In the genomic region with DNA sequence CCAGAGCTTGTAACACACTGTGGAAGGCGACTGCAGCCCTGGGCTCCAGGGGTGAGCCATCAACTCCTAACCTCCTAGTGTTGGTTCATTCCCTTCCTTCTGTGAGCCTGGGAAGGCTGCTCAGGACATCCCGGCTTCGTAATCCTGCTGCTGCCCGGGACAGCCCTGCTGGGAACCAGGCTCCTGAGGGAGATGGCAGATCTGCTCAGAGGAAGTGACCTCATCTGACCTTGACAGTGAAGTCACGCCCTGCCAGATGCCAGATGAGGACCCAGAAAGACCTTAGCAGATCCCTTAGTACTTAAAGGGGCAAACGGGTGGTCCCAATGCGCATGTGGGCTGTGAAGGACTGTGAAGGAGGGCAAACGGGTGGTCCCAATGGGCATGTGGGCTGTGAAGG, we compare ENCODE assay signal across 31 mouse cellular contexts. TPM values are rescaled to one million over a fixed set of nuclear protein-coding genes. Genes with fewer than 3 reads are reported as not detected.
A peak's percentile ranks its signal among the peaks of the same experiment; 100 is the strongest.
DNase-seq lines count a peak whose midpoint lies in the region; ATAC-seq and TF ChIP-seq lines count a peak whose summit lies in the region.
"Had no signal": no experiment of that assay in that cellular context is flagged by ENCODE, and none has a peak within 500 bp of the region (broad histone marks: within the 10 kb centered on the region; RNA-seq: fewer than 3 reads in every experiment).

No protein-coding gene starts in this region.

- H3K4me2 ChIP-seq in hindbrain, postnatal 0 days (ENCODE audit: low read depth, low read length) = no peak overlapping the region
- H3K4me2 ChIP-seq: embryonic facial prominence, embryonic 15.5 days; heart, embryonic 13.5 days; hindbrain, embryonic 12.5 days; midbrain, embryonic 15.5 days had no signal

- H3K27me3 ChIP-seq in hindbrain, embryonic 10.5 days (ENCODE audit: insufficient read depth, poor library complexity, severe bottlenecking) = no peaks in the 10 kb centered on the region
- H3K27me3 ChIP-seq in hindbrain, postnatal 0 days (ENCODE audit: insufficient read depth, low read length) = no peaks in the 10 kb centered on the region
- H3K27me3 ChIP-seq: embryonic facial prominence, embryonic 15.5 days; hindbrain, embryonic 12.5 days; midbrain, embryonic 15.5 days; Patski had no signal

- no peak for TF ChIP-seq CTCF in gastrocnemius, adult 2 months (IDR thresholded peaks at IDR 0.05)
- TF ChIP-seq CTCF in hindbrain, postnatal 0 days (IDR thresholded peaks at IDR 0.05; ENCODE audit: low read depth) = no peak

- H3K9me3 ChIP-seq in hindbrain, embryonic 10.5 days = no peaks in the 10 kb centered on the region
- no peaks in the 10 kb centered on the region for H3K9me3 ChIP-seq in hindbrain, postnatal 0 days (ENCODE audit: low read length)
- H3K9me3 ChIP-seq: embryonic facial prominence, embryonic 15.5 days; heart, embryonic 13.5 days; hindbrain, embryonic 12.5 days; midbrain, embryonic 15.5 days had no signal

- no peaks in the 10 kb centered on the region for H3K36me3 ChIP-seq in hindbrain, embryonic 10.5 days
- H3K36me3 ChIP-seq in hindbrain, postnatal 0 days (ENCODE audit: insufficient read depth, low read length) = no peaks in the 10 kb centered on the region
- H3K36me3 ChIP-seq: embryonic facial prominence, embryonic 15.5 days; heart, embryonic 13.5 days; hindbrain, embryonic 12.5 days; midbrain, embryonic 15.5 days had no signal

- intact Hi-C loops in gastrocnemius, adult 2 months (cut with DNase I) = no loop called here

- no peak overlapping the region for H3K4me3 ChIP-seq in gastrocnemius, adult 2 months
- H3K4me3 ChIP-seq in hindbrain, embryonic 10.5 days = no peak overlapping the region
- no peak overlapping the region for H3K4me3 ChIP-seq in hindbrain, postnatal 0 days (ENCODE audit: low read length)
- H3K4me3 ChIP-seq: embryonic facial prominence, embryonic 15.5 days; heart, embryonic 13.5 days; hindbrain, embryonic 12.5 days; midbrain, embryonic 15.5 days; myocyte had no signal

- WGBS in hindbrain, embryonic 10.5 days = 63% methylated on average over 8 of the region's 8 CpGs
- WGBS in hindbrain, postnatal 0 days = 76% methylated on average over 8 of the region's 8 CpGs

- ATAC-seq in hindbrain, postnatal 0 days = no peak
- ATAC-seq: forebrain, postnatal 0 days; inflammation-experienced regulatory T-cells, adult 6 months; midbrain, embryonic 15.5 days; Patski had no signal

- no peak overlapping the region for H3K27ac ChIP-seq in gastrocnemius, adult 2 months
- 0 out of 2 replicates have a peak overlapping the region, but pooled peaks have one; percentile 35 for H3K27ac ChIP-seq in hindbrain, embryonic 10.5 days
- no peak overlapping the region for H3K27ac ChIP-seq in hindbrain, postnatal 0 days
- H3K27ac ChIP-seq: embryonic facial prominence, embryonic 15.5 days; heart, embryonic 13.5 days; hindbrain, embryonic 12.5 days; macrophage; midbrain, embryonic 15.5 days had no signal

- H3K4me1 ChIP-seq in hindbrain, embryonic 10.5 days (replicated peaks) = peaks cover 19% of the 10 kb centered on the region
- no peaks in the 10 kb centered on the region for H3K4me1 ChIP-seq in hindbrain, postnatal 0 days (ENCODE audit: insufficient read depth, low read length)
- H3K4me1 ChIP-seq: midbrain, embryonic 15.5 days had no signal

- peak; percentile 56 for DNase-seq in gastrocnemius, adult 2 months
- no peak for DNase-seq in gastrocnemius, postnatal 4 days (ENCODE audit: low spot score in 2 of 2)
- no peak for DNase-seq in hindbrain, embryonic 10.5 days (ENCODE audit: low spot score)
- DNase-seq in hindbrain, postnatal 0 days (ENCODE audit: low spot score) = no peak
- peak; percentile 22 for DNase-seq in retina, postnatal 1 day
- DNase-seq in retina, embryonic 14.5 days (ENCODE audit: low spot score) = no peak
- DNase-seq in cerebellum, postnatal 36 days = no peak
- DNase-seq: adrenal gland, adult 8-10 months; B cell, adult 2 months; cerebellum, postnatal 10 days; forebrain, postnatal 0 days; kidney, adult 2 months; kidney, postnatal 10 days; liver; right cerebral cortex, postnatal 14 days; thymus, postnatal 36 days had no signal

- no peak overlapping the region for H3K9ac ChIP-seq in hindbrain, postnatal 0 days (replicated peaks; ENCODE audit: low read length)
- H3K9ac ChIP-seq: embryonic facial prominence, embryonic 15.5 days; forebrain, postnatal 0 days; heart, embryonic 13.5 days; hindbrain, embryonic 12.5 days; midbrain, embryonic 15.5 days had no signal

RNA-seq across cellular contexts. Expression of a gene that starts 24.2 kb away (rescaled TPM):
- total RNA-seq in gastrocnemius, adult 2 months (2021) = under 1 TPM; 0.33 to 0.61 TPM
- total RNA-seq in gastrocnemius, postnatal 4 days (2021) = 1 to 10 TPM; 2.9 to 3.2 TPM
- 2.7 and 3.4 TPM in 2 replicates for polyA plus RNA-seq in hindbrain, embryonic 10.5 days (2016; fragmentation: Nextera tagmentation; extraction: Ambion mirVana)
- total RNA-seq in hindbrain, postnatal 0 days (2014; rRNA removed) = 5.8 and 6.8 TPM in 2 replicates
- 4.4 and 4.8 TPM in 2 replicates for polyA plus RNA-seq in hindbrain, postnatal 0 days (2015; fragmentation: Nextera tagmentation; extraction: Ambion mirVana)

RNA-seq across cellular contexts. Expression of a gene that starts 27.3 kb away (rescaled TPM):
- not detected for total RNA-seq in gastrocnemius, adult 2 months (2021)
- total RNA-seq in gastrocnemius, postnatal 4 days (2021) = not detected
- not detected in 2 replicates for polyA plus RNA-seq in hindbrain, embryonic 10.5 days (2016; fragmentation: Nextera tagmentation; extraction: Ambion mirVana)
- not detected in 2 replicates for total RNA-seq in hindbrain, postnatal 0 days (2014; rRNA removed)
- not detected in 2 replicates for polyA plus RNA-seq in hindbrain, postnatal 0 days (2015; fragmentation: Nextera tagmentation; extraction: Ambion mirVana)
- total RNA-seq: adrenal gland, adult 8-10 months; forebrain, postnatal 0 days; layer of hippocampus, adult 8-10 months; left cerebral cortex, postnatal 36 days had no signal
- polyA plus RNA-seq: brain, embryonic 14.5 days; embryonic facial prominence, embryonic 15.5 days; forebrain, postnatal 0 days; heart, embryonic 13.5 days; hindbrain, embryonic 12.5 days; liver, embryonic 16.5 days; macrophage; midbrain, embryonic 15.5 days; neural tube, embryonic 14.5 days; Patski; stomach, embryonic 14.5 days had no signal

RNA-seq across cellular contexts. Expression of a gene that starts 29.5 kb away (rescaled TPM):
- not detected for total RNA-seq in gastrocnemius, adult 2 months (2021)
- not detected for total RNA-seq in gastrocnemius, postnatal 4 days (2021)
- polyA plus RNA-seq in hindbrain, embryonic 10.5 days (2016; fragmentation: Nextera tagmentation; extraction: Ambion mirVana) = not detected in 2 replicates
- total RNA-seq in hindbrain, postnatal 0 days (2014; rRNA removed) = not detected in 2 replicates
- not detected in 2 replicates for polyA plus RNA-seq in hindbrain, postnatal 0 days (2015; fragmentation: Nextera tagmentation; extraction: Ambion mirVana)
- total RNA-seq: adrenal gland, adult 8-10 months; forebrain, postnatal 0 days; layer of hippocampus, adult 8-10 months; left cerebral cortex, postnatal 36 days had no signal
- polyA plus RNA-seq: brain, embryonic 14.5 days; embryonic facial prominence, embryonic 15.5 days; forebrain, postnatal 0 days; heart, embryonic 13.5 days; hindbrain, embryonic 12.5 days; inflammation-experienced regulatory T-cells, adult 6 months; kidney, adult 2 months; liver, embryonic 16.5 days; macrophage; midbrain, embryonic 15.5 days; myocyte; neural tube, embryonic 14.5 days; Patski; spleen, adult 2 months; stomach, embryonic 14.5 days had no signal

RNA-seq across cellular contexts. Expression of a gene that starts 34.8 kb away (rescaled TPM):
- not detected for total RNA-seq in gastrocnemius, adult 2 months (2021)
- not detected for total RNA-seq in gastrocnemius, postnatal 4 days (2021)
- not detected in 2 replicates for polyA plus RNA-seq in hindbrain, embryonic 10.5 days (2016; fragmentation: Nextera tagmentation; extraction: Ambion mirVana)
- total RNA-seq in hindbrain, postnatal 0 days (2014; rRNA removed) = not detected in 2 replicates
- not detected in 2 replicates for polyA plus RNA-seq in hindbrain, postnatal 0 days (2015; fragmentation: Nextera tagmentation; extraction: Ambion mirVana)
- total RNA-seq: adrenal gland, adult 8-10 months; forebrain, postnatal 0 days; layer of hippocampus, adult 8-10 months; left cerebral cortex, postnatal 36 days had no signal
- polyA plus RNA-seq: brain, embryonic 14.5 days; embryonic facial prominence, embryonic 15.5 days; forebrain, postnatal 0 days; heart, embryonic 13.5 days; hindbrain, embryonic 12.5 days; inflammation-experienced regulatory T-cells, adult 6 months; liver, embryonic 16.5 days; macrophage; midbrain, embryonic 15.5 days; myocyte; neural tube, embryonic 14.5 days; Patski; spleen, adult 2 months; stomach, embryonic 14.5 days had no signal

RNA-seq across cellular contexts. Expression of a gene that starts 44.5 kb away (rescaled TPM):
- total RNA-seq in gastrocnemius, adult 2 months (2021) = not detected
- not detected for total RNA-seq in gastrocnemius, postnatal 4 days (2021)
- polyA plus RNA-seq in hindbrain, embryonic 10.5 days (2016; fragmentation: Nextera tagmentation; extraction: Ambion mirVana) = not detected in 2 replicates
- not detected in 2 replicates for total RNA-seq in hindbrain, postnatal 0 days (2014; rRNA removed)
- polyA plus RNA-seq in hindbrain, postnatal 0 days (2015; fragmentation: Nextera tagmentation; extraction: Ambion mirVana) = 0.70 TPM in 1 of 2 replicates, not detected in the other
- total RNA-seq: adrenal gland, adult 8-10 months; forebrain, postnatal 0 days; layer of hippocampus, adult 8-10 months; left cerebral cortex, postnatal 36 days had no signal
- polyA plus RNA-seq: brain, embryonic 14.5 days; embryonic facial prominence, embryonic 15.5 days; forebrain, postnatal 0 days; hindbrain, embryonic 12.5 days; liver, embryonic 16.5 days; macrophage; myocyte; neural tube, embryonic 14.5 days; stomach, embryonic 14.5 days had no signal

Comparison
In these comparisons a context has a peak if more than half of its experiments do, and no peak if none do; other contexts are left out.
1. DNase-seq: peak in gastrocnemius, adult 2 months (single experiment) and retina, postnatal 1 day (single experiment); none in gastrocnemius, postnatal 4 days (0 of 2), hindbrain, embryonic 10.5 days (single experiment), hindbrain, postnatal 0 days (single experiment), retina, embryonic 14.5 days (single experiment) and cerebellum, postnatal 36 days (0 of 2).